Mouse (Mus musculus): ENCODE measurements around the gene Serpinb6a.

Gene Serpinb6a

GRCm38 (mm10) chr13:34002058-34003006 lies at the start of gene Serpinb6a, which contains the start of gene Ripk1:
TSS of gene Serpinb6a (minus strand) at chr13:34002794.
TSS of gene Ripk1 (plus strand) at chr13:34002363.
- peak; percentile 92 to 93 for DNase-seq

DNA sequence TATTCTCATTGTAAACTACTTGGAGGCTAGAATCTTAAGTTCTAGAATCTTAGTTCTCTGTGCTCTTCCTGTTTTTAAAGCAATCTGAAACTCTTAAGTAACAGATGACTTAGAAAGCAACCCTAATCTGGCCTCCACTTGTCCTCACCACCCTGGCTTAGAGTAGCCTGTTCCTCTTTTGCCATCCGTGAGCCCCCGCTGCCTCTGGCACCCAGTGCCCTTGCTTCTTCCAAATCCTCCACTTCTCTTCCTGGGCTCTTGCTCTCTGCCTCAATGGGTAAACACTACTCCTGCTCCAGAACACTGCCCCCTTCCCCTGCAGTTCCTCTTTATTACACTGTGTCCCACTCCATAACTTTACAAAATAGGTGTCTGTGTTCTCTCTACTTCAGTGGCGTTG lies 49.1 kb upstream of the Serpinb6a start:
- no peak for DNase-seq

GRCm38 (mm10) chr13:34050479-34050878 lies 47.9 kb upstream of the Serpinb6a start:
- DNase-seq, result no peak

DNA sequence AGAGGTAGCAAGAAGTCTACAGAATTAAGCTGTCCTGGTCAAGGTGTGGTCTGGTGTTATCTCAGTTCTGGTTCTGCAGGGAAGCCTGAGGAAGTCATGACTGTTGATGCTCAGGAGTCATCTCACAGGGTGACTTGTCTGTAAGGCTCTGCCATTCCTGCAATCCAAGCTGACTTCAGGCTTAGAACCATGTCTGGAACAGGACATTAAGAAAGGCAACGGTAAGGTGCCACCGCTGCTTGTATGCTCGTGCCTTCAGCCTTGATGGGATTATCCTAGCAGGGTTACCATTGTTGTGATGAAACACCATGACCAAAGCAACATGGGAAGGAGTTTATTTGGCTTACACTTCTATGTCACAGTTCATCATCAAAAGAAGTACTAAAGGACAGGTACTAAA lies 44.9 kb upstream of the Serpinb6a start:
- DNase-seq, result no peak

DNA sequence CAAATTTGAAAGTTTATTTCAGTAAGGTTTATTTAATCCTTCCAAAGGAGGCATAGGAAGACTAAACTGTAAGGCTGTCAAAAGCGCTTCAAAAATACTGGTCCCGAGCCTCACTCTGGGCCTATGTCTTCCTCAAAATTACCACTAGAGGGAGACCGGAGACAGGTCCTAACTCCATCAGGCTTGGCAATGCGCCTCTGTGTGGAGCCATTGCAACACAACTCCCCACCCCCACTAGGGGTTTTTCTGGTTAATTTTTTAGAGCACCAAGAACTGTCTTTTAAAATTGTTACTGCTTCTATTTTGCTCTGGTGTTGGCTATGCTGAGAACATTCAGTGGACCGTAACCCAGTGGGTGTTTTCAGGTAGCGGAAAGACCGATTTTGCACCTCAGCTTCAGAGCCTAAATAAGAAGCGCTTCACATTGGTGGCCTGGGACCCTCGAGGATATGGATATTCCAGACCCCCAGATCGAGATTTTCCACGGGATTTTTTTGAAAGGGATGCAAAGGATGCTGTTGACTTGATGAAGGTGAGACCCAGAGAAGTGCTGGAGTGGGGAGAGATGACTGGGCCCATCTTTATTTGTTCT lies 43.9 kb upstream of the Serpinb6a start:
- peak; percentile 91 to 97 for DNase-seq

- no peak for DNase-seq
These were observed 43.1 kb upstream of the Serpinb6a start for GRCm38 (mm10) chr13:34045511-34046249.

- no peak for DNase-seq
These were observed 41.3 kb upstream of the Serpinb6a start for GRCm38 (mm10) chr13:34043716-34044393.

- no peak for DNase-seq
These were observed 37.5 kb upstream of the Serpinb6a start for GRCm38 (mm10) chr13:34040091-34040490.

GRCm38 (mm10) chr13:34038901-34039341 lies 36.3 kb upstream of the Serpinb6a start:
- no peak for DNase-seq

DNA sequence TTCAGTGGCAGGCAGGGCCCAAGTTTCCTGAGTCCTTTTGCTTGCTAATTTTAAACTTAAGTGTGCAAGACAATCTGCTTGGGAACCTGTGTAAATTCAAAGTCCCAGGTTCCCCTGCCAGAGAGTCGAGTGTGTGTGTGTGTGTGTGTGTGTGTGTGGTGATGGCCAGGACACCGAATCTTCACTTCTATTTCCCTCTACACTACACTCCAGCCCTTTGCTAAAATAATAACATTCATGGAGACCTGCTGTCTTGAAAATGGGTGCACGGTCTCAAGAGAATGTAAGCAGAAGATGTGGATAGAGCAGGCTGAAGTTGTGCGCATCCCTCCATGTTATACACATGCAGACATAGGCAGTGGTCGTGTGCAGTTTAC lies 35.5 kb upstream of the Serpinb6a start:
- DNase-seq, result peak in 1 of 2 experiments; percentile 48

DNA sequence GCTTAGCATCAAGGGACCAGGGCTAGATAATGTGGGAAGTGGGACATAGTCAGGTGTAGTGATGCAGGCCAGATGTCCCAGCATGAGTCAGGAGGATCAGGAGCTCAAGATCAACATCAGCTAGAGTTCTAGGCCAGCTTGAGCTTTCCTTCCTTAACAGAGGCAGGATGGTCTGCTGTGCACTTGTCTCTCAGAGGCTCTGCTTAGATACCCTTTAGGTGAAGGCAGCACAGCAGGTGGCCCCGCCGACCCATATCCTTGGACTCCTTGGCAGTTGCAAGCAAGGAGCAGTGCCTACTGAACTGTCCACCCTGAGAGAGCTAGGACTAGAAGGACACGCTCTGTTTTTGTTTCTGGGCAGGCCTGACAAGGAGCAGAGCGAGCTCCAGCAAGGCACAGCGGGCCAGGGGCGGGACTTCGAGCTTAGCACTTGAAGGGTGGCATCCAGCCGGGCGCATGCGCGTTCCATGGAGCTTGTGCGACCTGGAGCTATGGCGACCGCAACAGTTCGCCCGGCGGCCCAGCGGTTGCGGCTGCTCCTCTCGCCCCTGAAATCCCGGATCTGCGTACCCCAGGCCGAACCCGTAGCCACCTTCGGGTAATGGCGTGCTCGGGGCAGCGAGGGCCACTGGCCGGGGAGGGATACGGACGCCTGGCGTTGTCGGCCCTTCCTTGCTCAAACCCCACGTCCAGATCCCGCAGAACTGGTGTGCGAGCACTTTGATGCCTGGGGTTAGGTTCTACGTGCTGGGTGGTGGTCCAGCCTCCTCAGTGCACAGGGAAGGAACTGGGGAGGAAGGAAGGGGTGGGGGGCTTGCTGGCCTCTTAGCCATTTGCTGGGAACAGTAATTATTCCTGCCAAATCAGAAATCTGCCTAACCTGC lies 34.8 kb upstream of the Serpinb6a start, which contains the start of gene Bphl:
Gene Bphl (plus strand): TSS at position 426 of the 884 bp plus-strand sequence.
- peak; percentile 95 to 96 for DNase-seq

DNA sequence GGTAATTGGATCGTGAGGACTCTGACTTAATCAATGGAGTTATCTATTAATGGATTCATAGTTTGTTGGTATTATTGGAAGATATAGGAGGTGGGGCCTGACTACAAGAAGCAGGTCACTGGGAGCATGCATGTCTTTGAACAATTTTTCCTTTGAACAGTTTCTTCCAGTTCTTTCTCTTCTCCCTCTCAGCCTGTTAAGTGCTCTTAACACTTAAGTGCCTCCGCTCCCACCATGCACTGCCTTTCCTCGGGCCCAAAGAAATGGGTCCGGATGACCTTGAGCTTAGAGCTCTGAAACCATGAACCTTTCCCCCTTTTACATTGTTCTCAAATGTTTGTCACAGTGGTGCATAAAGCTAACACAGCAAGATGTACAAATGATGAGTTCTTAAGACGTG lies 34.1 kb upstream of the Serpinb6a start:
- no peak for DNase-seq

GRCm38 (mm10) chr13:34035424-34035823 lies 32.8 kb upstream of the Serpinb6a start:
- no peak for DNase-seq

- no peak for DNase-seq
These were observed 29.4 kb upstream of the Serpinb6a start for GRCm38 (mm10) chr13:34032041-34032440.

GRCm38 (mm10) chr13:34021998-34022397 lies 19.4 kb upstream of the Serpinb6a start:
- DNase-seq, result no peak

DNA sequence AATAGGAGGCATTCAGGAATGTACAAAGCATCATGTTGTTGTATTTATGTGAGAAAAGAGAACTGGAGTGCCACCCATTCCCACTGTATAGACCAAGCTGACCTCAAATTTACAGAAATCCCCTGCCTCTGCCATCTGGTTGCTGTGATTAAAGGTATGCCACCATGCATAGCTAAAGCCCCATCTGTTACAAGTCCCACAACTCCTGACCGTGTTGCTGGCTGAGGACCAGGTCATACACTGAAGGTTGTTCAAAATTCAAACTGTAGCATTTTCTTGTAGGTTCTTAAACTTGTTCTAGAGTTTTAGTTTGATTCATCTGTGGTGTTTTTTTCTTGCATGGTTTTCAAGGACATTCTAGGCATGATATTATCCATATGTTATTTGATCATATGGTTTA lies 15.9 kb upstream of the Serpinb6a start:
- peak; percentile 37 to 46 for DNase-seq

GRCm38 (mm10) chr13:34016927-34017569 lies 14.5 kb upstream of the Serpinb6a start:
- peak; percentile 76 to 82 for DNase-seq

GRCm38 (mm10) chr13:34007234-34007633 lies 4.6 kb upstream of the Serpinb6a start:
- DNase-seq, result no peak

DNA sequence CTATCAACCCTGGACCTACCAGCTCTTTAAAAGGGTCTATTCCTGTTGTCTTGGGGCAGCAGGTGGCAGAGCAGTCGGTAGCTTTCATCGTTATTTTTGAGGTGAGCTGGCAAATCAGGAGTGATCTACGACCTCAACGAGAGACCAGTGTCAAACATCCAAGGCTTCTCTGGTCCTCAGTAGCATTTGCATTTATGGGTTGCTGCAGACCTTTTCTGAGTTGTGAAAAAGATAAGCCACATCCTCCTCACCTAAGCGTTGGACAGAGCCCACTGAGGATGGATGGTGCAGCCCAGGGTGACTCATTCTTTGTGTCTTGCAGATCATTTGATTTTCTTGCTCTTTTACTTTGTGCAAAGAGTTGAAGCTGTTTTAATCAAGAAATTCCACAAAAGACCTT lies 464 bp upstream of the Serpinb6a start:
- DNase-seq, result peak in 1 of 2 experiments; percentile 9

- peak; percentile 77 to 80 for DNase-seq
These were observed 7.4 kb downstream of the Serpinb6a start for GRCm38 (mm10) chr13:33995197-33995596.

- no peak for DNase-seq
These were observed 13.0 kb downstream of the Serpinb6a start for GRCm38 (mm10) chr13:33989625-33990024.

Data from cerebellum, postnatal 14 days (tissue).